Mouse (Mus musculus): ENCODE measurements around the gene Dnah17. TPM values are rescaled to one million over a fixed set of nuclear protein-coding genes. Genes with fewer than 3 reads are reported as not detected.

Dnah17 gene
- total RNA-seq, 2 experiments from 2014 or later = not detected

- ATAC-seq (replicated peaks; ENCODE audit: low FRiP score, poor library complexity, severe bottlenecking) = peak; percentile 89
Measured at GRCm38 (mm10) chr11:118000565-118001215, 129.7 kb downstream of the Dnah17 start.

- 0 out of 2 replicates have a peak, but pooled peaks have one; percentile 2 for ATAC-seq (replicated peaks; ENCODE audit: low FRiP score, poor library complexity, severe bottlenecking)
Measured at GRCm38 (mm10) chr11:118000083-118000482, 130.4 kb downstream of the Dnah17 start.

DNA sequence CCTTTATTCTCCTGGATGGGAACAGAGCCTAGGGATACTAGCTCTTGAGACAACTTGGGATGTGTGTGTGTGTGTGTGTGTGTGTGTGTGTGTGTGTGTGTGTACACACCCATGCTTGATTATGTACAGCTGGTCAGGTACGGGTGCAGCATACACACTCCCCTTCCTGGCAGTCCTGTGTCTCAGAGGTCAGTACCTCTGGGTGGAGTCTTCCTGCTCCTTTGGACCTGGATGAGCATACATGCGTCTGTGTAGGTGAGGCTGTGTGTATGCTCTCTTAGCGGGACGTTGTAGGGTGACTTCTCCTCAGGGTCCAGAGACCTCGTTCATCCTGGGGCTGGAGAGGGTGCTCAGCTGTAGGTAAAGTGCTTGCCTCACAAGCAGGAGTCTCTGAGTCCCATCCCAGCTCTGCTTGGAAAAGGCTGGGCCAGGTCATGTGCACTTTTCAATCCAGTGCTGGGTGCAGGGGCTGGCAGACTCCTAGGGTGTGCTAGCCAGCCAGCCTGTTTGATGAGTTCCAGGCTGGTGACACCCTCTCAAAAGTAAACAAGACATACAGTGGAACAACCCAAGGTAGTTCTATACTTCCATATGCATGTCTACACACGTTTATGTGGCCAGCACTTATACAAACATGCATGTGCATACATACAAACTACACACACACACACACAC is 131.0 kb downstream of the Dnah17 start:
- no peak for ATAC-seq (replicated peaks; ENCODE audit: low FRiP score, poor library complexity, severe bottlenecking)

- ATAC-seq (replicated peaks; ENCODE audit: low FRiP score, poor library complexity, severe bottlenecking) = no peak
Measured at GRCm38 (mm10) chr11:117998356-117998755, 132.1 kb downstream of the Dnah17 start.

DNA sequence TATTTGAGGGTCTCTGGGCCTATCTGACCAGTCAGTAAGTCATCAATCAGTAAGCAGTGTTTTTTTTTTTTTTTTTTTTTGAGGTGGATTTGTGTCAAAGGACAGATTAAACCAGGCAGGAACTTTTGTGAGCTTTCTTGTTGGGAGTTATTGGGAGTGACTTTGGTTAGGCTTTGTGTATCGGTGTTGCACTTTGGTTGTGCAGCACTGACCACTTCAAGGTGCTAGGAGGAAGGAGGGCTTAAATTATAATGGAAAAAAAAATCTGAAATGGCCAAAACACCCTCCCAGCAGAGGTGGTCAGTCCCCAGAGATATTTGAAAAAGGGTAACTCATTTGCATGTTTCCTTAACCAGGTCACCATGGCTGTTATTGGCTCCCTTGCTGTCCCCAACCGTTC is 133.3 kb downstream of the Dnah17 start:
- ATAC-seq (replicated peaks; ENCODE audit: low FRiP score, poor library complexity, severe bottlenecking) = no peak

- ATAC-seq (replicated peaks; ENCODE audit: low FRiP score, poor library complexity, severe bottlenecking) = no peak
Measured at GRCm38 (mm10) chr11:117996066-117996465, 134.4 kb downstream of the Dnah17 start.

DNA sequence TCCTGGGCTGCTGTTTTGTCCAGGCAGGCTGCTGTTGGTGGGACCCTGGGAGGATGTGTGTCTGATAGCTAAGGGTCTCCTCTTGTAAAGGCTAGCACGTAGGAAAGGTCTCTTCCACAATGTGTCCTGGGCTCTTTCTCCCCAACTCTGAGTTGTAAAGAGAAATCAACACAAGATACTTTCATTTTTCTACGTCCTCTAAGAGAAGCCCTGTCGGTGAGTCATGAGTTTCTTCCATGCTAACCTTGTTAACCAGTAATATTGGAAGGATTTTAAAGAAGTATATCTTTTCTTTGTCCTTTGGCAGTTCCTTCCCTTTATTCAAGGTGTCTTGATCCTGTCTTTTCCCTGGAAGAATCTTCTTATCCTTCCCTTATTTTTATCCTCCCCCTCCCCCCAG is 134.8 kb downstream of the Dnah17 start:
- ATAC-seq (replicated peaks; ENCODE audit: low FRiP score, poor library complexity, severe bottlenecking) = no peak

DNA sequence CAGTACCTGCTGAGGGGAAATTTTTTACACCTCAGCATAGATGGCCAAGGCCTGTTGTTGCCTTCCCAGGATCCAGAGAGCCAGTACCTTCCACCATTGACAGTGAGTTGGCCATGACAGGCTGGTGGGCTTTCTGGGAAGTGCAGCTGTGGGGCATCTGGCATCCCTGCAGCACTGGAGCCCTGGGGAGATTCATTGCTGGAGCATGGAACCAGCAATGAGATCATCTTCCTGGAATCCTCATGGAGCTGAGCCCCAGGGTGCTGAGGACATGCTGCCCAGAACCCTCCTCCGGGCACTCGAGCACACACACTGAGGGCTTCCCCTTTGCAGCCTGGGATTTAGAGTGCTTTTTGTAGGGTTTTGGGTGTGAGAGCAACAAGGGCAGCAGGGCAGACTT is 135.2 kb downstream of the Dnah17 start:
- ATAC-seq (replicated peaks; ENCODE audit: low FRiP score, poor library complexity, severe bottlenecking) = no peak

DNA sequence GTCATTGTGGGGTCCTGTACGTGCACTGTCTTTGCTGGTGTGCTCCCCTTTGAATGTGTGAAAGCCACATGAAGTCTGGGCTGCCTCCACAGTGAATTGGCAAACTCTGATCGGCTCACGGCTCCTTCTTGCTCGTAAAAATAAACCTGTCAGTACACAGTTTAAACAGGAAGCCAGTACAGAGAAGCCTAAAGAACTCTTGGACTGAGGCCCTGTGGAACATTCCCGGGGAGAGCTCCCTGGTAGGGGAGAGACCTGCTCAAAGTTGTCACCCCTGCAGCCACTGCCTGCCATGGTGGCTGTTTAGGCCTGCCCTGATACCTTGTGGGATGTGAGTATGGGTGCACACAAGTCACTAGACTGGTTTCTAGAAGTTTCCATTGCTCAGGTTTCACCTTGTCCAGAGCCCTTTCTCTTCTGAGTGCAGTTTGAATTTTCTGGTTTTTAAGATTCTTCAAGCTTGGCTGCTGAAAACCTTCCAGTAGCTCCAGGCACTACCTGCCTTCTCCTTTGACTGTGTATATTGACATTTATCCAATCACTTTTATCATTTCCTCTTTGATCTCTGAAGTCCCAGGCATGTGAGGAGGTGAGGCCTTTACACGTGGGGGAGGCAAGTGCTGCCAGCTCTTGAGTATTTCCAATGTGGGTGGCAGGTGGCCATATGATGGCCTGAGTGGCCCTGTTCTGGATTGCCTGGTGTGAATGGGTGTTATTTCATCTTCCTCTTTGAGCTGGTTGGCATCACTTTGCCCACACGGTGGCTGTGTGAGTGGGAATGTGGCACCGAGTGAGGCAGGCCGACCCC is 136.0 kb downstream of the Dnah17 start:
- no peak for ATAC-seq (replicated peaks; ENCODE audit: low FRiP score, poor library complexity, severe bottlenecking)

GRCm38 (mm10) chr11:117993190-117994175 is 137.0 kb downstream of the Dnah17 start:
- ATAC-seq (replicated peaks; ENCODE audit: low FRiP score, poor library complexity, severe bottlenecking) = no peak

DNA sequence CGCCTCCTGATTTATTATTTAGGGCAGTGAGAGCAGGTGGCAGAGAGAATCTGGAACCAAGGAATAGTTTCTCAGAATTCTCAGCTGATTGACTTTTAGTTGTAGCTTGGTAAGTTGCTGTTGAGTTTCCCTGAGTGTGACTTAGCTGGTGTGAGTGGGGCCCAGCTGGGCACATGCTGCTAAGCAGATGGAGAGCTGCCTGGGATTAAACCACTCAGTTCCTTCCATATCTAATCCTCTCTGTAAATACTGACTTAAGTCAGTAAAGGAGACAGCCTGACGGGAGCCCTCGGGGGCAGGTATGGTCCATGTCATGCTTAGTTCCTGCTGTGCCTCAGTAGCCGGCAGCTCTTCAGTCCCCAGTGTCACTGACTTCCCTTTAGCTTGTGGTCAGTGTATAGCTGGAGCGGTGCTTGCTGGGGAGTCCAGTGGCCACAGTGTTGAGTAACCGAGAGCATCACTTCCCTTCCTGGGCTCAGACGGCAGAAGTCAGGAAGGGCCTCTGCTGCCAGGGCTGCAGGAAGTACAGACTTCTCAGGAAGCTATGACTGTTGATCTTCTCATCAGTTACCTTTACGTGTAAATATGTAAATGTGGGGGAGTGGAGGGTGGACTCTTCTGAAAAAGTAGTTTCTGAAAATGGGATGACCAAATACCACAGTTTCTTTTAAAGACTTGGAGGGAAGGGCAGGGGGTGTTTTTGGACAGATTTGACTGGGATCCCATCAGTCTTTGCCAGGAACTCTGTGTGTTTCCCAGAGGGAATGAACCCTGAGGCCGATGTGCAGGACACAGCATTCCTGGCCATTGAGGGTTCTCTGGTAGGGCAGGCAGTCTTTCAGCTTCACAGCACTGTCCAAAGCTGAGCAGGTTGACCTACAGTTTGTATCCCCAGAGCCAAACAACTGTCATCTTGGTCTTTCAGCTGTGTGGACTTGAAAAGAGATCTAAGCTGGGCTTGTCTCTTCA is 138.6 kb downstream of the Dnah17 start:
- no peak for ATAC-seq (replicated peaks; ENCODE audit: low FRiP score, poor library complexity, severe bottlenecking)

DNA sequence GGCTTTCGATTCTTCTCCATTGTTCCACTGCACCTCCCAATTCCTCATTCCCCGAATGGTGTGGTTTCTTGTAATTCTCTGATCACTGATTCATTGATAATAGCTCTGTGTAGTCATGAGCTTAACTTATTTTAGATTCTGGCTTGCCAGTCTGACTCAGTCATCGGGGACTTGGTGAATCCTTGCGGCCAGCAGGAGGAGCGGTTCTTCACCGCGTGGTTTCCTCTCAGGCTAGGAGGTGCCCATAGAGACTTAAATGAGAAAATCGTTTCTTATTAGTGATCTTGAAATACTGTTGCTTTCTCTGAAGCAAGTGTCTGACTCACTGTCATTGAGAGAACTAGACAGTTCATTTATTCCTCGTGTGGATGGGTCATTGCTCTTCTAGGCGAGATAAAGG is 140.5 kb downstream of the Dnah17 start:
- ATAC-seq (replicated peaks; ENCODE audit: low FRiP score, poor library complexity, severe bottlenecking) = no peak

GRCm38 (mm10) chr11:117989241-117989640 is 141.2 kb downstream of the Dnah17 start:
- no peak for ATAC-seq (replicated peaks; ENCODE audit: low FRiP score, poor library complexity, severe bottlenecking)

DNA sequence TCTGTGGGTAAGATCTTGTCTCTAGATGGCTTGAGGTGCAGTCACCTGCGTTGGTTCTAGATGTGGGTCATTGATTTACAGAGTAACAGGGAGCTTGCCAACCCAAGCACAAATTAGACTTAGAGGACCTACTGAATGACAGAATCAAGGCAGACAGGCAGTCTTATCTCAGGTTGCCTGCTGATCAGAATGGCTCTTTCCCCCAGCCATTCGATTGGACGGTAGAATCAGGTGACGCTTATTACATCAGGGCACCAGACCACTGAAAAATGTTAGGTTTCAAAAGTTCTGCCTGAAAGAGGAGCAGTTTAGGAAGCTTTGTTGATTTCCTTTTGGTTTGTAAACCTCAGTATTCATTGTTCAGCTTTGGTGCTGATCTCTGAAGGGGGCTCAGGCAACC is 142.5 kb downstream of the Dnah17 start:
- ATAC-seq (replicated peaks; ENCODE audit: low FRiP score, poor library complexity, severe bottlenecking) = peak; percentile 36; the same call in 1 of the 2 replicates

- peak; percentile 55 for ATAC-seq (replicated peaks; ENCODE audit: low FRiP score, poor library complexity, severe bottlenecking)
Measured at GRCm38 (mm10) chr11:117987032-117987451, 143.4 kb downstream of the Dnah17 start.

GRCm38 (mm10) chr11:117986126-117987031 is 144.1 kb downstream of the Dnah17 start, which contains the start of gene Pgs1:
TSS of gene Pgs1 (plus strand) at chr11:117986292.
- ATAC-seq (replicated peaks; ENCODE audit: low FRiP score, poor library complexity, severe bottlenecking) = peak; percentile 90

DNA sequence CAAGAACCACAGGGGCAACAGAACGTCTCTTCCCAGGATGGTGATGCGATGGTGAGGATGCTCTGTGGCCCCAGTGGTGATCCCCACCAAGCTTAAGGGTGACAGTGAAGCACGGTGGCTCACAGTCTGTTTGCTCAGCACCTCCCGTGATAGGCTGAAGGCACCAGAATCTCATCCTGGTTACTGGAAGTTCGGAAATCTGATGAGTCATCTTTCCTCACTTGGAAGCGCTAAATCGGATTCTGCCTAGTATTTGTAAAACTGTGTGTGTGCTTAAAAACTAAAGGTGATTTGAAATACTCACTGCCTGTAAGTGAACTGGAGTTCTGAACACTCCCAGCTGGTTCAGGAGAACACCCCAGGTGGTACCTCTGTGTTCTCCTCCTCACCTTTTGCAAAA is 146.7 kb downstream of the Dnah17 start:
- no peak for ATAC-seq (replicated peaks; ENCODE audit: low FRiP score, poor library complexity, severe bottlenecking)

Measured in erythroblast, adult 5-6 weeks (primary cell).